Mouse (Mus musculus) layer of hippocampus, adult 18-20 months (tissue): ENCODE measurements around the gene Dhx35. TPM values are rescaled to one million over a fixed set of nuclear protein-coding genes. Genes with fewer than 3 reads are reported as not detected.

ENCODE experiments used
- DNase-seq, 2 experiments: peaks; one replicate each; pipeline ENCODE4 v3.0.0; 2022; ENCODE audit warnings: low spot score in 2 of 2
- total RNA-seq, 2 experiments: library from RNA; stranded (reverse); gene quantifications; 2 replicates each; pipeline ENCODE4 v1.2.3; 2021

Gene Dhx35
- total RNA-seq, 2 experiments from 2014 or later = 16.8 to 20.4 TPM

GRCm38 (mm10) chr2:158889201-158889600 lies 94.6 kb downstream of the Dhx35 start:
- DNase-seq = no peak

GRCm38 (mm10) chr2:158891319-158891718 lies 96.7 kb downstream of the Dhx35 start:
- DNase-seq = no peak

- DNase-seq = no peak
Observed at GRCm38 (mm10) chr2:158893171-158893853, 98.7 kb downstream of the Dhx35 start.

- no peak for DNase-seq
Observed at GRCm38 (mm10) chr2:158898469-158899196, 104.0 kb downstream of the Dhx35 start.

Other genes with a start within 250 kb of the Dhx35 start
- 10 to 100 TPM; 71.2 to 76.5 TPM for gene Slc32a1, start 184.0 kb upstream of the Dhx35 start, total RNA-seq
- 10 to 100 TPM; 10.3 to 12.7 TPM for gene Actr5, start 169.9 kb upstream of the Dhx35 start, total RNA-seq
- 100 to 1,000 TPM; 141 to 144 TPM for gene Ppp1r16b, start 129.4 kb upstream of the Dhx35 start, total RNA-seq
- 1 to 10 TPM; 4.6 to 4.7 TPM for gene Fam83d, start 26.7 kb upstream of the Dhx35 start, total RNA-seq